Mouse (Mus musculus): ENCODE measurements around the gene Gabra3. TPM values are rescaled to one million over a fixed set of nuclear protein-coding genes. Genes with fewer than 3 reads are reported as not detected.

Gabra3 gene
- polyA plus RNA-seq (2014; fragmentation: Nextera tagmentation; extraction: Ambion mirVana), result 0.68 and 0.78 TPM in 2 replicates

DNA sequence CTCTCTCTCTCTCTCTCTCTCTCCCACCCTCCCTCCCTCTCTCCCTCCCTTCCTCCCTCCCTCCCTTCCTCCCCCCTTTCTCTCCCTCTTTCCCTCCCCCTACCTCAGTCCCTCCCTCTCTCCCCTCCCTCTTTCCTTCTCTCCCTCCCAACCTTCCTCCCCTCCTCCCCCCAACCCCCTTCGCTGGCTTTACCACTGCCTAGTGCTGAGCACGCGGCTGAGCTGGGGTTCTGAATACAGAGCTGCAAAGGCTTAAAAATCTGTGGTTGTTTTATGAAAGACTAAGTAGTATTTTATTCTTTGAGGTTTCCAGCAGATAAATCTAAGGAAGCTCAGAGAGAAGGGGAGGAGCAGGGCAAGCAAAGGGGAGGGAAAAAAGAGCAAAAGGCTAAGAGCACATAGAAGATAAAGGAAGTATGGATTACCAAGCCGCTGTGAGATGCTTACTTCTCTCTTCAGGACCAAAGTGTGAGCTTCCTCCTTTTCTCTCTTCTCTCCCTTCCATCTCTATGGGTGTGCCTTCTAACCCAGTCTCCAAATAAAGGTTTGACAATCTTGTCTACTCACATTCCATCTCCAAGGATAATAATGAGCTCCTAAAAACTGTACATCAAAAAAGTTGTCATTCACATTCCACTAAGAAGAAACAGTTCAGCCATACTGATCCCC, at the start of gene Gabra3:
TSS of gene Gabra3 (minus strand) at position 619 of the 669 bp plus-strand sequence.
- ATAC-seq (ENCODE audit: insufficient read depth) (no peak; the same call in 1 of the 2 replicates), DNase-seq (peak; percentile 1)
- Histone ChIP-seq H3K27ac (ENCODE audit: low read depth) (no peak within 1 kb of the TSS), H3K27me3 (ENCODE audit: insufficient read depth, low read length) (no peaks in the 10 kb centered on the region), H3K4me2 (peak within 1 kb of the TSS; percentile 54), H3K4me1 (ENCODE audit: insufficient read depth) (no peaks in the 10 kb centered on the region), H3K9ac (no peak within 1 kb of the TSS), H3K4me3 (ENCODE audit: low read depth, low read length) (peak within 1 kb of the TSS; percentile 25; the same call in 1 of the 2 replicates), H3K36me3 (ENCODE audit: insufficient read depth) (no peaks in the 10 kb centered on the region), H3K9me3 (ENCODE audit: low read depth, low read length) (no peaks in the 10 kb centered on the region)
- no peak for TF ChIP-seq CTCF (IDR thresholded peaks at IDR 0.05; ENCODE audit: low read depth)
- 16% methylated on average over 4 of the region's 4 CpGs for WGBS

DNA sequence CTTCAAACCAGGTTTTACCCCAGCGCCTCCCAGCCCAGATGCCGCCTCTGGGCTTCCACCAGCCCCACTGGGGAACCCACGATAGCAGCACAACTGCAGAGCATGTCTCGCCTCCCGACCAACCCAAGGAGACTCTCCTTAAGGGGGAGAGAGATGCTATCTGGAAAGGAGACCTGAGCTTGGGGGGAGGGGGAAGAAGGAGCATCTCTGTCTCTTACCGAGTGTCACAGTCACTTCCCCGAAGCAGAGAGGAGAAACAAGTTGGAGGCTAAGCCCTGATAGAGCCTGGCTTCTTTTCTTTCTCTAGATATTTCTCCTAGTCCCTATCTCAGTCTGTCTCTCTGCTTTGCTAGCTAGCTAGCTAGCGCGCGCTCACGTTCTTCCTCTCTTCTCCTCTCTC, 859 bp downstream of the Gabra3 start:
- peak overlapping the region; percentile 25; the same call in 1 of the 2 replicates for H3K4me3 ChIP-seq (ENCODE audit: low read depth, low read length)
- no peak for DNase-seq
- H3K27me3 ChIP-seq (ENCODE audit: insufficient read depth, low read length), result no peaks in the 10 kb centered on the region
- peak; percentile 54; the same call in 1 of the 2 replicates for ATAC-seq (ENCODE audit: insufficient read depth)
- no peak for TF ChIP-seq CTCF (IDR thresholded peaks at IDR 0.05; ENCODE audit: low read depth)
- peak overlapping the region; percentile 54 for H3K4me2 ChIP-seq
- H3K9ac ChIP-seq, result no peak overlapping the region
- no peaks in the 10 kb centered on the region for H3K36me3 ChIP-seq (ENCODE audit: insufficient read depth)
- H3K9me3 ChIP-seq (ENCODE audit: low read depth, low read length), result no peaks in the 10 kb centered on the region
- no peak overlapping the region for H3K27ac ChIP-seq (ENCODE audit: low read depth)
- no peaks in the 10 kb centered on the region for H3K4me1 ChIP-seq (ENCODE audit: insufficient read depth)
- 7% methylated on average over 11 of the region's 11 CpGs for WGBS

DNA sequence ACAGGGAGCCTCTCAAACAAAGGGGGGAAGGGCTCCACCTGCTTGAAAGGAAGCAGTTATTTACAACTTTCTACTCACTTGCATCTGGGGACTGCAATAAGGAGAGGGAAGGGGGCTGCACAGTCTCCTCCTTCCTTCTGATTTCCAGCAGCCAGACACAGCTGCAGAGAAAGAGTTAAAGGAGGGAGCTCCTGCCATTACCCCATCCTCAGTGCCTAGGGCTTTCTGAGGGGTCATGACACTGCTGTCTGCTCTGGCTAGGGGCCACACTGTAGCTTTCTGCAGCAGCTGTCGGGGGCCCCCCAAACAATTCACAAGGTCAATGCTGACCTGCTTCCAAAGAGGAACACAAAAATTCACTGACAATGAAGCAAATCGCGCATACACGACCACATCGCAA, 1.3 kb downstream of the Gabra3 start:
- TF ChIP-seq CTCF (IDR thresholded peaks at IDR 0.05; ENCODE audit: low read depth), result no peak
- ATAC-seq (ENCODE audit: insufficient read depth) (no peak; the same call in 1 of the 2 replicates), DNase-seq (no peak)
- H3K36me3 ChIP-seq (ENCODE audit: insufficient read depth), result no peaks in the 10 kb centered on the region
- no peak overlapping the region for H3K9ac ChIP-seq
- H3K27ac ChIP-seq (ENCODE audit: low read depth), result no peak overlapping the region
- no peaks in the 10 kb centered on the region for H3K27me3 ChIP-seq (ENCODE audit: insufficient read depth, low read length)
- H3K4me2 ChIP-seq, result peak overlapping the region; percentile 54
- H3K4me1 ChIP-seq (ENCODE audit: insufficient read depth), result no peaks in the 10 kb centered on the region
- H3K4me3 ChIP-seq (ENCODE audit: low read depth, low read length), result peak overlapping the region; percentile 25; the same call in 1 of the 2 replicates
- H3K9me3 ChIP-seq (ENCODE audit: low read depth, low read length), result no peaks in the 10 kb centered on the region
- 14% methylated on average over 5 of the region's 5 CpGs for WGBS

DNA sequence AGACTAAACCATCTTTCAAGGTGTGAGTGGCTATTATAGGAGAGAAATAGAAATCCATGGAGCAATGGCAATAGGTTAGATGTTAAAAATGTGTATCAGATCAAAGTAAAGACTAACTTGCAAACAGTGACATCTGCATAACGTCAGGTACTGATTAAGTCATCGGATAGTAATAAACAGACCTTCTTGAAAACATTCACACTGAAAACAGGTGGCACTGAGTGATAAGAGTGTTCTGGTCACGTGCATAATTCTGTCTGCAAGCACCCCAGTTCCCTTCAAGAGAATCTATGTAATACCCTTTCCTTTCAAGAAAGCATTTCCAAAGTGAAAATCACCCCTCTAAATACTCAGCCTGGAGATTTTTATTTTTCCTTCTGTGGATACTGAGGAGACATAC, 6.0 kb downstream of the Gabra3 start:
- no peak for TF ChIP-seq CTCF (IDR thresholded peaks at IDR 0.05; ENCODE audit: low read depth)
- Histone ChIP-seq H3K9me3 (ENCODE audit: low read depth, low read length) (no peaks in the 10 kb centered on the region), H3K4me2 (no peak overlapping the region), H3K36me3 (ENCODE audit: insufficient read depth) (no peaks in the 10 kb centered on the region), H3K27ac (ENCODE audit: low read depth) (no peak overlapping the region), H3K4me1 (ENCODE audit: insufficient read depth) (no peaks in the 10 kb centered on the region), H3K4me3 (ENCODE audit: low read depth, low read length) (no peak overlapping the region), H3K27me3 (ENCODE audit: insufficient read depth, low read length) (no peaks in the 10 kb centered on the region), H3K9ac (no peak overlapping the region)
- no peak for DNase-seq
- ATAC-seq (ENCODE audit: insufficient read depth), result no peak
- WGBS, result 48% methylated on average over 3 of the region's 3 CpGs

DNA sequence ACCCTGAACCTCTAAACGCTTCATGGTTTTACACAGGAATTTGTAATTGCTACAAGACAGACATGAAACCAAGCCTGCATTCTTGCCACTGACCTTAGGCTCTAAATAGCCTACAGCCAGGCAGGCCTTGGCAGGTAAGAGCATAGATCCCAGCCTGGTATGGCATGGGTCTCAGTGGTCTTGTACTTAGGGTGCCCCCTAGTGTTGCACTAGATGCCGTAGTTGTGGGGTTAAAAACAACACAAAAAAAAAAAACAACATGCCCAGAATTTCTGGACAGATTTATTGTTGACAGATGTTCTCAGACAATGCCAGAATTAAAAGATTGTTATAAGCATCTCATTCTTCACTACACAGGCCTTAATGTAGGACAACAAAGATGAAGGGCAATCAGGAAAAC, 12.0 kb downstream of the Gabra3 start:
- no peak for ATAC-seq (ENCODE audit: insufficient read depth)
- DNase-seq, result peak; percentile 2
- Histone ChIP-seq H3K4me1 (ENCODE audit: insufficient read depth) (no peaks in the 10 kb centered on the region), H3K9ac (no peak overlapping the region), H3K4me3 (ENCODE audit: low read depth, low read length) (no peak overlapping the region), H3K36me3 (ENCODE audit: insufficient read depth) (no peaks in the 10 kb centered on the region), H3K9me3 (ENCODE audit: low read depth, low read length) (no peaks in the 10 kb centered on the region), H3K27me3 (ENCODE audit: insufficient read depth, low read length) (no peaks in the 10 kb centered on the region), H3K4me2 (no peak overlapping the region), H3K27ac (ENCODE audit: low read depth) (no peak overlapping the region)
- 59% methylated on average over 2 of the region's 2 CpGs for WGBS
- peak; percentile 29 for TF ChIP-seq CTCF (IDR thresholded peaks at IDR 0.05; ENCODE audit: low read depth)

DNA sequence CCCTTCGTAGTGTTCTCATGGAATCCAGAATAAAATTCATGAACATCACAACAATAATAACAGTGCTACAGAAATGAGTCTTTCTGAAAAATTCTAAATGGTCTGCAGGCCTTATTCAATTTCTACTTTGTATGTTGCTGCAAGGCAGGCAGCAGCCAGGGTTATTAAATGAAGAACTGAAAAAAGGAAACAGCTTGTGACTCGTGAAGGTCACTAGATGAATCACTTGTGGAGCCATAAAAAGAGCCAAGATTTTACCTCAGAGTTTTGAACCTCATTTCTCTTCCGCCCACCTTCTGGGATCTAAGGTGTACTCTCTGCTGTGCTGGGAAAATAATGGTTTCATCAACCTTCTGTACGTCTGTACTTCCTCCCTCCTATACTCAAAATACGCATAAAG, 159.4 kb downstream of the Gabra3 start:
- H3K4me1 ChIP-seq (ENCODE audit: insufficient read depth), result no peaks in the 10 kb centered on the region
- H3K36me3 ChIP-seq (ENCODE audit: insufficient read depth), result no peaks in the 10 kb centered on the region
- TF ChIP-seq CTCF (IDR thresholded peaks at IDR 0.05; ENCODE audit: low read depth), result no peak
- H3K27ac ChIP-seq (ENCODE audit: low read depth), result no peak overlapping the region
- no peak overlapping the region for H3K4me3 ChIP-seq (ENCODE audit: low read depth, low read length)
- ATAC-seq (ENCODE audit: insufficient read depth) (no peak), DNase-seq (no peak)
- no peaks in the 10 kb centered on the region for H3K9me3 ChIP-seq (ENCODE audit: low read depth, low read length)
- WGBS, result 73% methylated on average over 5 of the region's 5 CpGs
- H3K9ac ChIP-seq, result no peak overlapping the region
- H3K4me2 ChIP-seq, result no peak overlapping the region
- no peaks in the 10 kb centered on the region for H3K27me3 ChIP-seq (ENCODE audit: insufficient read depth, low read length)

DNA sequence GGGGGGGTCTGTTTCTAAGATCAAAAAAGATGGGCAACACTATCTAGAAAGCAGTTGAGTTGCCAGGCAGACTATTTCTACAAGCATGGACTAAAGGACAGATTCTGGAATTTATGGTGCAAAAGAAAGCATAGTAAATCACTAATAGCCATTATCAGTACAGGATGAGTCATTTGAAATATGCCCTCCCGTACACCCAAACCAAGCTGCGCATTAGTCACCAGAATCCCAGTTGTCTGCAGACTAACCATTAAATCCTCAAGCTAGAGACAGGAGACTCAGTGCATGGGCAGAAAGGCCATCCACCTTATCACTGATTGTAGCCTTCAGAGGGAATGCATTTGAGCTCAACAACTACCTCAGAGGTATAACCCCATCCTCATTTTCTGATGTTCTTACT, 166.8 kb downstream of the Gabra3 start:
- no peaks in the 10 kb centered on the region for H3K27me3 ChIP-seq (ENCODE audit: insufficient read depth, low read length)
- ATAC-seq (ENCODE audit: insufficient read depth) (no peak), DNase-seq (no peak)
- H3K9ac ChIP-seq, result no peak overlapping the region
- 88% methylated on average over 2 of the region's 2 CpGs for WGBS
- H3K27ac ChIP-seq (ENCODE audit: low read depth), result no peak overlapping the region
- no peak overlapping the region for H3K4me3 ChIP-seq (ENCODE audit: low read depth, low read length)
- no peak overlapping the region for H3K4me2 ChIP-seq
- no peaks in the 10 kb centered on the region for H3K4me1 ChIP-seq (ENCODE audit: insufficient read depth)
- no peaks in the 10 kb centered on the region for H3K9me3 ChIP-seq (ENCODE audit: low read depth, low read length)
- no peaks in the 10 kb centered on the region for H3K36me3 ChIP-seq (ENCODE audit: insufficient read depth)
- TF ChIP-seq CTCF (IDR thresholded peaks at IDR 0.05; ENCODE audit: low read depth), result no peak

Measured in lung, embryonic 14.5 days (tissue).